Mouse (Mus musculus): Measurements from ENCODE around the gene Rtkn. TPM values are rescaled to one million over a fixed set of nuclear protein-coding genes. Genes with fewer than 3 reads are reported as not detected.

Rtkn gene
- total and polyA plus RNA-seq, 3 experiments: 5.2 to 27.7 (median 6.7) TPM

- no peak for DNase-seq
- peaks cover 10% of the 10 kb centered on the region for H3K4me1 ChIP-seq (ENCODE audit: control insufficient read depth, insufficient read depth, low read length)
- H3K4me3 ChIP-seq: no peak overlapping the region
- intact Hi-C loops (cut with DNase I): no loop called here
- TF ChIP-seq POLR2A (IDR thresholded peaks at IDR 0.05; ENCODE audit: insufficient read depth, low read depth, low read length): no peak
- no peak for TF ChIP-seq EP300 (IDR thresholded peaks at IDR 0.05; ENCODE audit: insufficient read depth, low read depth, low read length)
- TF ChIP-seq CTCF (IDR thresholded peaks at IDR 0.05): no peak
- peaks cover 7% of the 10 kb centered on the region for H3K79me2 ChIP-seq (replicated peaks; ENCODE audit: control insufficient read depth, insufficient read depth, low read length)
- 71% methylated on average over 9 of the region's 9 CpGs for WGBS
- no peak overlapping the region for H3K9ac ChIP-seq (ENCODE audit: low read depth, low read length)
- H3K27ac ChIP-seq: no peak overlapping the region
- no peaks in the 10 kb centered on the region; the same call in 1 of the 2 replicates for H3K36me3 ChIP-seq (ENCODE audit: control insufficient read depth, insufficient read depth, low read length)
- H3K27me3 ChIP-seq (ENCODE audit: control insufficient read depth, insufficient read depth, low read length): no peaks in the 10 kb centered on the region
These were observed 37.1 kb downstream of the Rtkn start for GRCm38 (mm10) chr6:83172240-83172920.

- 67% methylated on average over 8 of the region's 8 CpGs for WGBS
- intact Hi-C loops (cut with DNase I): no loop called here
- Histone ChIP-seq H3K27me3 (ENCODE audit: control insufficient read depth, insufficient read depth, low read length) (no peaks in the 10 kb centered on the region), H3K36me3 (ENCODE audit: control insufficient read depth, insufficient read depth, low read length) (no peaks in the 10 kb centered on the region), H3K27ac (no peak overlapping the region), H3K4me3 (no peak overlapping the region), H3K4me1 (ENCODE audit: control insufficient read depth, insufficient read depth, low read length) (peaks cover 9% of the 10 kb centered on the region), H3K79me2 (replicated peaks; ENCODE audit: control insufficient read depth, insufficient read depth, low read length) (peaks cover 10% of the 10 kb centered on the region), H3K9ac (ENCODE audit: low read depth, low read length) (no peak overlapping the region)
- TF ChIP-seq EP300 (IDR thresholded peaks at IDR 0.05; ENCODE audit: insufficient read depth, low read depth, low read length) (no peak), POLR2A (IDR thresholded peaks at IDR 0.05; ENCODE audit: insufficient read depth, low read depth, low read length) (no peak), CTCF (IDR thresholded peaks at IDR 0.05) (no peak)
- DNase-seq: peak in 1 of 2 experiments; percentile 38
These were observed 40.7 kb downstream of the Rtkn start for GRCm38 (mm10) chr6:83175996-83176395.

- H3K27me3 ChIP-seq (ENCODE audit: control insufficient read depth, insufficient read depth, low read length): no peaks in the 10 kb centered on the region
- no peak overlapping the region for H3K27ac ChIP-seq
- TF ChIP-seq POLR2A (IDR thresholded peaks at IDR 0.05; ENCODE audit: insufficient read depth, low read depth, low read length): no peak
- TF ChIP-seq CTCF (IDR thresholded peaks at IDR 0.05): no peak
- no peak for TF ChIP-seq EP300 (IDR thresholded peaks at IDR 0.05; ENCODE audit: insufficient read depth, low read depth, low read length)
- no peak overlapping the region for H3K4me3 ChIP-seq
- H3K4me1 ChIP-seq (ENCODE audit: control insufficient read depth, insufficient read depth, low read length): peaks cover 6% of the 10 kb centered on the region
- intact Hi-C loops (cut with DNase I): no loop called here
- peak in 1 of 2 experiments; percentile 41 for DNase-seq
- H3K9ac ChIP-seq (ENCODE audit: low read depth, low read length): peak overlapping the region; percentile 56
- 42% methylated on average over 12 of the region's 12 CpGs for WGBS
- H3K36me3 ChIP-seq (ENCODE audit: control insufficient read depth, insufficient read depth, low read length): no peaks in the 10 kb centered on the region
- peaks cover 7% of the 10 kb centered on the region for H3K79me2 ChIP-seq (replicated peaks; ENCODE audit: control insufficient read depth, insufficient read depth, low read length)
These were observed 44.3 kb downstream of the Rtkn start for GRCm38 (mm10) chr6:83179390-83180117.

- H3K79me2 ChIP-seq (replicated peaks; ENCODE audit: control insufficient read depth, insufficient read depth, low read length): peaks cover 6% of the 10 kb centered on the region
- H3K4me1 ChIP-seq (ENCODE audit: control insufficient read depth, insufficient read depth, low read length): peaks cover 6% of the 10 kb centered on the region
- H3K27ac ChIP-seq: no peak overlapping the region
- H3K27me3 ChIP-seq (ENCODE audit: control insufficient read depth, insufficient read depth, low read length): no peaks in the 10 kb centered on the region
- DNase-seq: no peak
- no peak overlapping the region for H3K9ac ChIP-seq (ENCODE audit: low read depth, low read length)
- no peak for TF ChIP-seq EP300 (IDR thresholded peaks at IDR 0.05; ENCODE audit: insufficient read depth, low read depth, low read length)
- TF ChIP-seq CTCF (IDR thresholded peaks at IDR 0.05): no peak
- no peak for TF ChIP-seq POLR2A (IDR thresholded peaks at IDR 0.05; ENCODE audit: insufficient read depth, low read depth, low read length)
- intact Hi-C loops (cut with DNase I): no loop called here
- H3K36me3 ChIP-seq (ENCODE audit: control insufficient read depth, insufficient read depth, low read length): no peaks in the 10 kb centered on the region
- WGBS: 62% methylated on average over 6 of the region's 6 CpGs
- H3K4me3 ChIP-seq: no peak overlapping the region
These were observed 45.3 kb downstream of the Rtkn start for GRCm38 (mm10) chr6:83180605-83181004.

- intact Hi-C loops (cut with DNase I): no loop called here
- Histone ChIP-seq H3K9ac (ENCODE audit: low read depth, low read length) (no peak overlapping the region), H3K79me2 (replicated peaks; ENCODE audit: control insufficient read depth, insufficient read depth, low read length) (0 out of 2 replicates have a peak, but pooled peaks cover 2% of the 10 kb centered on the region), H3K27ac (no peak overlapping the region), H3K27me3 (ENCODE audit: control insufficient read depth, insufficient read depth, low read length) (no peaks in the 10 kb centered on the region), H3K4me3 (no peak overlapping the region), H3K4me1 (ENCODE audit: control insufficient read depth, insufficient read depth, low read length) (no peaks in the 10 kb centered on the region), H3K36me3 (ENCODE audit: control insufficient read depth, insufficient read depth, low read length) (no peaks in the 10 kb centered on the region)
- WGBS: 90% methylated on average over 3 of the region's 3 CpGs
- no peak for TF ChIP-seq POLR2A (IDR thresholded peaks at IDR 0.05; ENCODE audit: insufficient read depth, low read depth, low read length)
- no peak for TF ChIP-seq EP300 (IDR thresholded peaks at IDR 0.05; ENCODE audit: insufficient read depth, low read depth, low read length)
- TF ChIP-seq CTCF (IDR thresholded peaks at IDR 0.05): peak; percentile 46
- no peak for DNase-seq
These were observed 49.7 kb downstream of the Rtkn start for GRCm38 (mm10) chr6:83184858-83185435.
